Mouse (Mus musculus) thymus, postnatal 25 days (tissue): ENCODE measurements around the gene Gm42372.
"Not testable (repeated sequence)": the region's sequence is repeated elsewhere in the genome, so short reads cannot be mapped to it uniquely, and the experiment has no call there.

Experiments
- DNase-seq: peaks from one replicate; pipeline ENCODE4 v3.0.0; 2022

Gm42372 gene

DNA sequence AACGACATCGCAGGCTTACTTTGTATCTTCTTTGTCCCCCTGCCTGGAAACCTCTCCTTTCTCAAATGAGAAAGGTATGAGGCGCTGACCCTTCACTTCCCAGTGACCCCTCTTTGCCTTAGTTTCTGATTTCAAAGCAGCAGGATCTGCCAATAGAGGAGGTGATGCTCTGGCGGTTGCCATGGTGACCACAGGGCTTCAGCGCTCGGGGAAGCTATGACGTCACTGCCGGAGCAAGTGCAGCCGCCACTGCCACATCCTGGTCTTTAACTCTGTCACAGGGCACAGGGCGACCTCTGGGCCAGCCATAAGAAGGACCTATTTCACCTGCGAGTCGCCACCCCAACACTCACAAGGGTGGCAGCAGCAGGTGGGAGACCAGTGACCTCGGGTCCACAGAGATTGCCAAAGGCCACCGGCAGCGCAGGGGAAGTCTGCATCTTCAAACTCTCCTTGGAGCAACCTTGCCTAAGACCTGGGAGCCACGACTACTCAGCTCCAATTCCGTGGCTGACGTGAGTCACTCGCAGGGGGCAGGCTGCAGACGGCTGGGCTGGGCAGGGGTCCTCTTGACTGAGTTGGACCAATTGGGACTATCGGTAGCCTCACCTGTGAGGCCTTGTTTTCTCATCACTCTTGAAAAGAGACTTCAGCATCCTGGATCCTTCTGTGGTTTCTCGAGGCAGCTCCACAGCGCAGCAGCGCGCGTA lies at the start of gene Gm42372:
Gene Gm42372 (plus strand): TSS at position 228 of the 710 bp plus-strand sequence.
- DNase-seq, result peak; percentile 87

DNA sequence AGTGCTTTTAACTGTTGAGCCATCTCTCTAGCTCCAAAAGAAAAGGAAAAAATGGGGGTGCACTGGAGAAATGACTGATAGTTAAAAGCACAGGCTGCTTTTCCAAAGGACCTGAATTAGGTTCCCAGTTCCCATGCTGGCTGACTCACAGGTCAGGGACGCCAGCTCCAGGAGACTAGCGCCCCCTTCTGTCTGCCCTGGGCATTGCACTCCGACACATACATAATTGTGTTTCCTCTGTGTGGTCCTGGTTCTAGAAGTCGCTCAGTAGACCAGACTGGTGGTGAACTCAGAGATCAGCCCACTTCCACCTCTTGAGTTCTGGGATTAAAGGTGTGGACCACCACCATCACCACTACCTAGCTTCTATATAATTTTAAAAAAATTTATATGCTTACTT lies 45.6 kb upstream of the Gm42372 start:
- DNase-seq, result no peak

DNA sequence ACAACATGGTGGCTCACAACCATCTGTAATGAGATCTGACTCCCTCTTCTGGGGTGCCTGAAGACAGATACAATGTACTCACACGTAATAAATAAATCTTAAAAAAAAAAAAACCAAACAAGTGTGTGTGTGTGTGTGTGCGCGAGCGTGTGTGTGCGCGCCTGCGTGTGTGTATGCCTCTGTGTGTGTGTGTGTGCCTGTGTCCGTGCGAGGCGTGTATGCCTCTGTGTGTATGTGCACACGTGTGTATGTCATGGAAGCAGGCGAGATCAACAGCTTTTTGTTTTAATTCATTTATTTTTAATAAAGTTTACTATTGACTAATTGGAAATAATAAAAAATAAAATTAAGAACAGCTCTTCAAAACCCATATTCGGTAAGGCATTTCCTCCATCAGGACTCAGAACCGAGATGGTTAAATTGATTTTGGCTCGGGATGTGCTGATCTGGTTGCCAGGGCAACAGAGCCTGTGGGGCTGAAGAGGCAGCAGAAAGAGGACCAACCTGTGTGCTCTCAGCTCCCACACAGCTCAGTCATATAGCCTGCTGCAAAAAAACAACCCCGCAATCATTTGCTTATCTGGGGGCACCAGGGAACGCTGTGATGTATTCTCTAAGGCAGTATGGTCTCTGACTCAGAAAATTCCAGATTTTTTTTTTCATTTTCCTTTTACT lies 44.6 kb upstream of the Gm42372 start:
- no peak for DNase-seq

DNA sequence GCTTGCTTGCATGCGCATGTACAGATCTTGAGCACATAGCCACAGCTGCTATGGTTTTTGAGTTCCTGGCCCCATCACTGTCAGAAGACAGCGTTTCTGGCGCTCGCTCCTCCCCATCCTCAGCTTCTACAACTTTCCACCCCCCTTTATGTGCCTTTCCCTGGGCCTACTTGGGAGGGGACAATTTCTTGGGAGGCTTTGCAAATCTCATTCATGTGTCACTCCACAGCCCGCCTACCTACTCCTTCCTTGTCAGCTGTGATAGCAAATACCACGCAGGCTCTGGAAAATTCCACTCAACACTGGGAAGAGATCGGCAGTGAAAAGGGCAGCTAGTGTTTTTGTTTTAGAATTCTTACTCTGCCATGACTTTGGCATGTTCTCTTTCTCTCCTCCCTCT lies 42.6 kb upstream of the Gm42372 start:
- no peak for DNase-seq

DNA sequence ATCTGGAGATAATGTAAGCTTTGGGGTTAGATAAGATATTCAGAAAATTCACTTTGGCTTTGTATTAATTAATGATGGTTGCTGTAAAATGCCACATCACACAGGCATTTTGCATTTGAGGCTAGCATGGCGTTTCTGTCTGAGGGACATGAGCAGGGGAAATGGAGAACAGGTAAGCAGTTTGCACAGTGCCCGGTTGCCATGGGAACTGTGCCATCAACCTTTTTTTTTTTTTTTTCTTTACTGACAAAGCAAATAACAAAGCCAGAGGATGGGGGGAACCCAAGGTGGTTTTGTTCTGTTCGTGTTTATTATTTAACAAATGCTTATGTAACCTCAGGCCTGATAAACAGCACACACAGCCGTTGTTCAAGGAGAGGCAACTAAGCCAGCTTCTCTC lies 40.0 kb upstream of the Gm42372 start:
- no peak for DNase-seq

DNA sequence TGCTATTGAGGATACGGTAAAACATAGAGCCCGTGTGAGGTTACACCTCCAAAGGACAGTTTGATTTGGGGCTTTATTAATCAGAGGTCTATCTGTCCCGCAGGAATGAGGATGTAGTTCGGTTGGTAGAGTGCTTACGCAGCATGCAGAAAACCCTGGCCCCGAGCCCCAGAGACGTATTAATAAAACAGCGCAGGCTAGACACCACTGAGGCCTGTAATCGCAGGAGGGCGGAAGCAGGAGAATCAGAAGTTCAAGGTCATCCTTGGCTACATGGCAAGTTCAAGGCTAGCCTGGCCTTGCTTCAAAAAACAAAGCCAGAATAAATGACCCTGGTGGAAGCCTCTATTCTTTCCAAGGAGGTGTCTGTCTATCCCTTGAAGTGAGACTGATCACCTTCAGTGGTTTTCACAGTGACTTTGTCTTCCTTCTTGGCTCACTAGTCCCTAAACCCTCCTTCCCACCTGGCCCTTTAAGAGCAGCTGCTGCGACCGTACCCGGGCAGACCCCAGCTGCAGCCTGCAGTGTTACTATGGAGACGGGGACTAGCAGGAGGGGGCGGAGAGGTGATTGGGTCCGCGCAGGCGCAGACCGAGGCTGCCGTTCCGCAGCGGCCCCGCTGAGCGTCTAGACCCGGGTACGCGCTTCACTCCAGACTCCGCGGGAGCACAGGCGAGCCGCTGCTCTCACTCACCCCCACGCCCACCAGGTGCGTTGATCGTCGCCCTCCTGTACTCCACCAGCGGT lies 38.7 kb upstream of the Gm42372 start, which contains the start of gene Pnmal2:
Gene Pnmal2 (plus strand): TSS at position 622 of the 747 bp plus-strand sequence.
- DNase-seq, result peak; percentile 92

DNA sequence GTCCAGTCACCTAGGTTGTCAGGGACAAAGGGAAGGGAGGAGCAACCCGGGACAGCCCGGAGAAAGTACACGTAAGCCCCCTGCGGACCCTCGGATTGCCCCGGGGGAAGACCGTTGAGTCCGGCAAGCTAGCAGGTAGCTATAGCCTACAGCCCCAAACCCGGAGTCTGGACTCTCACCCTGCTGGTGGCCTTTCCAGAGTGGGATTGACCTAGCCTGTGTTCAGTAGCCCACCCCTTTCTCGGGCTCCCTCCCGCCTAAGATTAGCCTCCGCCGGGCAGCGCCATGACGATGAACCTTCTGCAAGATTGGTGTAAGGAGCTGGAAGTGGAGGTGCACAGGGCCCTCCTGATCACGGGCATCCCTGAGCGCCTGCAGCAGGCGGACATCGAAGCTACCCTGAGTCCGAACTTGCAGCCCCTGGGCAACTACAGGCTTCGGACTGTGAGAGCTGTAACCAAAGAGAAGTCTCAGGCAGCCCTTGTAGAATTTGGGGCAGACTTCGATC lies 38.0 kb upstream of the Gm42372 start:
- DNase-seq, result no peak

DNA sequence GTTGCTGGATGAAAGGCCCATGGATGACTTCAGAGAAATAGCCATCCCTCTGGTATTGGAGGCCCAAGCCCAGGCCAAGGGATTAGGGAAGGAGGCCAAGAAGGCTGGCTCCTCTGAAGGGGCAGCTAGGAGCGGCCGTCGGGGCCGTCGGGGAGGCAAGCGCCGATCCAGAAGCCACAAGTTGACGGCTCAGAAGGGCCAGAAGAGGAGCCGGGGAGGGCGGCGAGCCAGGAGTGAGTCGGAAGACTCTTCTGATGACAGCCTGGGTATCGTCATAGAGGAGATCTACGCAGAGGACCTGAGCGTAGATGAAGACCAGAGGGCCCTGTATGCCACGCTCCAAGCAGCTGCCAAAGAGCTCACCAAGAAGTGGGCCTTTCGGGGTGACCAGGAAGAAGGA lies 37.5 kb upstream of the Gm42372 start:
- no peak for DNase-seq

DNA sequence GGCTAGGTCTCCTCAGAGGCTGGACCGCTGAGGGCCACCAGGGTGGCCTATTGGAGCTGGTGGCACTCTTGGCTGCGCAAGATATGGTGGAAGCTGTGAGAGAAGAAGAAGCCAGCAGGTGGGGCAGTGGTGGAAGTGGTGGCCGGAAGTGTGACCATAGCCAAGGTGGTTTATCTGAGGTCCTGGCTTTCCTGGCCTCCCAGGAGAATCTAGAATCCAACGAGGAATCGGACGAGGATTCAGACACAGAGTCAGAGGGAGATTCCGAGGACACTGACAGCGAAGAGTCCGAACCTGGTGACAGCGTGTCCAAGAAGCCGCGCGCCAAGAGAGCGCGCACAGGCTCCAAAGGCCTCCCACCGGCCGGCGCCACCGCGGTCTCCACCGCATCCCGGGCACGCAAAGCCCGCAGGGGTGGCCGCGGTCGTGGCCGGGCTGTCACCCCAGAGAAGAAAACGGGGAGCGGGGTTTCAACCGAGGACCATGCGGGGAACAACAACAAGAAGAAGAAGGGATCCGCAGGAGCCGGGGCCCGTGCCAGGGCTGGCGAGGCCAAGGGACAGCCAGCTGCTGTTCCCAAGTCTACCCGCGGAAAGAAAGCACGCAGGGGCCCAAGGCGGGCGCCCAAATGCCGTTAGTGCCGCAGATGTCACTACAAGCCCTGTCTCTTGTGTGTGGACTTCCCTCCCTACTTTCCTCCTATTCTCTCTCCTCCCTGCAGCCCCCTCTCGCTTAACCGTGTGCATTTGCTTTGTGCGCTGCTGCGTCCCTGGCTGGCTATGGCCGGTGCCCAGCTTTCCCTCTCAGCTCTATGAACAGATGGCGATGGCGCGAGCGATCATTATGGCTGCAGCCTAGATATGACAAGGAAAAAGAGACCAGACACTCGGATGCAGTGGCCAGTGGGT lies 36.2 kb upstream of the Gm42372 start:
- no peak for DNase-seq

DNA sequence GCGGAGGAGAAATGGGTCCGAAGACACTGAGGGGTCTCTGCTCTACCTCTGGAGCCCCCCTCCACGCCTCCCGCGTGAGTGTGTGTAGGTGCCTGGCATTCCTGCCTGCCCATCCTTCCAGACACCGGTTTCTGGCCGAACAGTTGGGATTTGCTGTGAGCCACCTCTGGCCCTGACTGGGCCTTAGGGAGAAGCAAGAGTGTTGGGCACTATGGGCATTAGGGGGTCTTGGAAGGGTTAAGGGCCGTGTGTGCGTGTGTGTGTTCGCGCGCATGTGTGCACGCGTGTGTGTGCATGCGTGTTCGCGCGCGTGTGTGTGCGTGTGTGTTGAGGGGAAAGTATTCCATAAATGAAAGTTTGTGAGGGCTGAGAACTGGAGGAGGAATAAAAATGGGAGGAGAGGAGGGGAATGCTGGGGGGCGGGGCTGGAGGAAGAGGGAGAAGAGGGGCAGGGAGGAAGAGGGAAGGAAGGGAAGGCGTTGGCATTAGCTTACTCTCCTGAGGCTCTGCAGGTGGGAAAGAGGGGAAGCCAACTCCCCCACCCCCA lies 35.5 kb upstream of the Gm42372 start:
- no peak for DNase-seq

DNA sequence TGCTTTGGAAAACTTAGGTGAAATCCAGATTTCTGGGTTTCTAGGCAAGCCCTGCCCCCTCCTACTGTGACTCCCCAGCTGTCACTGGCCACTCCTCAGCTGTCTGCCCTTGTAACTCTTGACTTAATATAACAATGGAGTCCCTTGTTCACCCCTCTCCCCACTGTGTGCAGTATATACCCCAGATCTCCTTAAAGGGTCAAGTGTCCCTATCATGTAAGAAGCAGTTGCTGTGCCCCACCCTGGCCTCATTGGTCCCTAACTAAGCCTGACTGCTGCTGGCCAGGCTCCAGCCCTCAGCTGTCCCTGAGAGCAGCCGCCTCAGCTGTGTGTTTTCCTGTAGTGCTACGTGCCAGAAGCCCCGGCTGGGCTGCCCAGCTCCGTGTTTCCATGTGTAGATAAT lies 34.9 kb upstream of the Gm42372 start:
- no peak for DNase-seq

DNA sequence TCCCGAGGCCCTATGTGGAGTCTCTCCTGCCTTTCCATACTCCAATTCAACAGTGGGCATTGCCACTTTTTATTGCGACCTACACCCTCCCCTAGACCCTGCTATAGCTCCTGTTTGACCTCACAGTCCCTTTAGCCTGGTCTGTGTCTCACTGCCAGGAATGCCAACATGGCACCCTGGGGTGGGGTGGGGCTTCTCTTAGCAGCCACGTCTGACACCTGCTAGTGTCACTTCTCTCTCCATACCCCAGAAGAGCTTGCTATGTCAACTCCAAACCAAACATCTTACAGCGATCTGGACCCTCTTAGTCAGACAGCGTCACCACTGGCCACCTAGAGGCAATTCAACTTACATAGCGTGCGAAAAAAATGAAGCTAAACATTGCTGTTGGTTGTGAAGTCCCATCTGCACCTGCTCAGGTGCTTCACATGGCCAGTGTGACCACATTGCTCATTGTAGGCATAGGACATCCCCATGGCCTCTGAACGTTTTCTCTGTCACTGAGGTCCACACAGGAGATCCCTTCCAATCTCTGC lies 33.9 kb upstream of the Gm42372 start:
- no peak for DNase-seq

DNA sequence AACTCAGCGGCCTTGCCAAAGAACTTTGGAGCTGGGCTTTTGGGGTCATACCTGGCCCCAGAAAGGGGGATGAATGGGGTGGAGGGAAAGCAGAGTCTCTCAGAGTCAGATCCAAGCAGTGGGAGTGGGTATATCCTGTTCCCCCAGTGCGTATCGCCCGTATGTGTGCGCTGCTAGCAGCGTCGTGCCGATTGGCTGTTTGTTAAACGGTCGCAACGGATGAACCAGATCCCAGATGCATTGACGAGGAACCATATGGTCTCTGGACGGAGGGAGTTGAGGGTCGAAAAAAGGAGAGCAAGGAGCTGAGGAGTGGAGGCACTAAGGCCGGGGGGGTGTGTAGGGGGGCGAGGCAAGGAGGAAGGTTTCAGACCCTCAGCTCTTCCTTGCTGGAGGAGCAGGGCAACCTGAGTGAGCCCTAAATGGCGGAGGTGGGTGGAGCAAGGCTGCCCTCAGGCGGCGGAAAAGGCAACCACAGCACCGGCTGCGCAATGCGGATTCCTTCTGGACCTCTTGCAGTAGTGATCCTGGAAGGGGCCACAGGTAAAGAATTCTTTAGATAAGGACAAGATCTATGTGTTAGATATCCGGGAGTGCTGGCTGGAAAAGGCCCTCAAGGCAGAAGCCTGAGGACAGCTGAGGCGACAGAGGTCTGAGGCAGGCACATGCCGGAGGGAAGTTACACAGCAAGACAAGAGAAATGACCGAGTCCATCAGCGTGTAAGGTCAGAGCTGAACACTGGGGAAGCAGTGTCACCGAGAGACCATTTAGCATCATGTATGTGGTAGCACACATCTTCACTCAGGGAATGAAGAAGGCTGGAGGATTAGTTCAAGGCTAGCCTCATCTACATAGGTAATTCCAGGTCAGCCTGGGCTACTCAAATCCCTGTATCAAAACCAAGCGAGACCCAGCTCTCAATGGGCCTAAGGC lies 32.7 kb upstream of the Gm42372 start:
- peak; percentile 85 for DNase-seq

DNA sequence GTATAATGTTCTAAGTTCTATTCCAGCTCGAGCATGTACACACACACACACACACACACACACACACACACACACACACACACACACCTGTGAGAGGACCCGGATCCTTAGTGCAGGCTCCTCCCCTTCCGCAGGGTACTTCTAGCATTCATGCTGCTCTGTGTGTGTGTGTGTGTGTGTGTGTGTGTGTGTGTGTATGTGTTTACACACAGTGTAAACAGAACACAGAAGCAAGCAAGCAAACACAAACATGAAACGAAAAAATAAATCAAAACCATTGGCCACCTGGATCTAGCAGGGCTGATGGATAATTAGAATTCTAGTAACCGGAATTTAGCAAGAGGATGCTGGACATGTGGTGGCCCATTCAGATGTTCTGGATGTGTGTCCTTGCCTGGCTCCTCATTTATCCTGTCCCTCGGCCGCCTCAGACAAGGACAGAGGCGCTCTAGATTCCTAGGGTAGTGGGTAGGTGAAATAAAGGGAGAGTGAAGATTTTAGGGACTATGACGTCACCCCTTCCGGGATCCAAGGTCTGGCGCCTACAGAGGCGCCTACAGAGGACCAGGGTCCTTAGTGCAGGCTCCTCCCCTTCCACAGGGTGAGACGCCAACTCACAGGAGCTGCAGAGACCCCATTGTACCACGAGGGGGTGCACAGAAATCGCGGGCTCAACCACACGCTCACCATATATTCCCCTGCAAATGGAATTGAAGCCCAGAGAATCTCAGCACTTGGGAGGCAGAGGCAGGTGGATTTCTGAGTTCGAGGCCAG lies 31.8 kb upstream of the Gm42372 start:
- peak; percentile 88 for DNase-seq

DNA sequence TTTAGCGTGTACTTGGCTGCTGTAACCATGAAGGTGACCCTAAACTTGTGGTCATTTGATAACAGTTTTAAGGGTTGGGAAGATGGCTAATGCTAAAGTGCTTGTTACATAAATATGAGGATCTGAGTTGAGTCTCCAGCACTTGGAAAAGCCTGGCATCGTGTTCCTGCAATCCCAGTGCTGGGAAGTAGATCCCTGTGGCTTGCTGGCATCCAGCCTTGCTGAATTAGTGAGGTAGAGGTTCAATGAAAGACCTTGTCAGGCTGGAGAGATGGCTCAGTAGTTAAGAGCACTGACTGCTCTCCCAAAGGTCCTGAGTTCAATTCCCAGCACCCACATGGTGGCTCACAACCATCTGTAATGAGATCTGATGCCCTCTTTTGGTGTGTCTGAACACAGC lies 29.1 kb upstream of the Gm42372 start:
- not testable (repeated sequence) for DNase-seq

DNA sequence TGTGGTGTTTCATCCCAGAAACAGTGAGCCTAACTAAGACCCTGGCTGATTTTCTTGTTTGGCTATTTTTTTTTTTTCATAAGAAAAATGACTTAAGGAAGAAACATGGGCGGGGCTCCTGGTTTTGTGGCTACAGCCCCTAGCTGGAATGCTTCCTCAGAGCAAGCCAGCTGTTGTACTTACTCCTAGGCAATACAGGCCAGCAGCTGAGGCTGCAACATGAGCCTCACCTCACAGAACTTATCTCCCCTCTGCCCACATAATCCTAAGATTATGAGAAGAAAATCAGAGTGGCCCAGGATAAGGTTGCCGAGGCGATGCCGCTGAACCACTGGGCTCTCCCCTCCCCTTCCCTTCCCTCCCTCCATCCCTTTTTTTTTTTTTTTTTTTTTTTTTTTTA lies 27.2 kb upstream of the Gm42372 start:
- DNase-seq, result no peak

DNA sequence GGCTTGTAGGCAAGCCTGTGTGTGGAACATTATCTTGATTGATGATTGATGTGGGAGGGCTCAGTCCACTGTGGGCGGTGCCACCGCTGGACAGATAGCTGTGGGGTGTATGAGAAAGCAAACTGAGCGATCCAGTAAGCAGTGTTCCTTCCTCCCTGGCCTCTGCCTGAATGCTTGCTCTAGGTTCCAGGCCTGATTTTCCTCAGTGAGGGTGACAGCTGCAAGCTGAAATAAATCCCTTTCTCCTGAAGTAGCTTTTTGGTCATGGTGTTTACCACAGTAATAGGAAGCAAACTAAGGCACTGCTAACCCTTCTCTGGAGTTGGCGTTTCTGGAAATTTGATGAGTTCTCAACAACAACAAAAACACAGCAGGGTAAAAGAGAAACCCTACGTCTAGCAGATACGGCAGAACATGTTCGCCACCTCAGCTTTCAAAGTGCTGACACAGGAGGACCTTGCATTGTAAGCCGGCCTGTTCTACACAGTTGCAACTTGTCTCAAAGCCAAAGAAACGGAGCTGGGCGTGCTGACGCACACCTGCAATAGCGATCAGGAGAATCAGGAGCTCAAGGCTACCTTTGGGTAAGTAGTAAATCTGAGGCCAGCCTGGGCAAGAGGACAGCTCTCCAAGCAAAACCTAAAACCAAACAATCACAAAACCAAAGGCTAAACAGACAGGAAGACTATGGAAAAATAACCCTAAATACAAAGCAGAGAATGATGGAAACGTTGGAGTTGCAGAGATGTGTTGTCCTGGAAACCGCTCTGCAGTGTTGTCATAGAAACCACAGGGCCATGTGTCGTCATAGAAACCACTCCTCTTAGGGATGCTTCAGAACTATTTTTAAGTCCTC lies 26.2 kb upstream of the Gm42372 start:
- DNase-seq, result no peak

DNA sequence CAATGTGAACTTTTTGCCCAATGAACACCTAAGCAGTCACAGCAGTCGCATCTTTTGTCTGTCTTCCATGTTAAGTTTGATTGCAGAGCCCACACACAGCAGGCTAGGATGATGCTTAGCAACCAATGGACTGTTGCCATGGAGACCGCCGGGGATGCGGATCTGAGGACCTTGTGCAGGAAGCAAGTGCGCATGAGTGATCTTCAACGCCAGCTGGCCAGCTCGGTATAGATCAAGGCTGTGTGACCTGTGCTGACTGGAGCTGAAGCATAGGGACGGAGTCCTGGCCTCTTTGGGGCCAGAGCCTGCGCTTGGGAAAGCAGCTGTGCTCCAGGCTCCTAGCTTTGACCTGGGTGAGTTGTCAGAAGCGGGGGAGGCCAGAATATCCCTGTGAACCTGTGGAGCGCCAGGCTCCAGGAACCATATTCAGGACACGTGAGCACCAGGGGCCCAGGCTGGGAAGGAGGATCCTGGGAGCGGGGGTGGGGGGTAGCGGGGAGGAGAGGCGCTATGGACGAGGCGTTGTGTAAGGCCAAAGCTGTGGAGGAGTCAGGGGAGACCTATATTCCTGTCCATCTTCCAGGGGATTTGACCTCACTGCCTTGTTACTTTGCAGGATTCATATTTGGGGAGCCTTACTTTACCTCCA lies 23.2 kb upstream of the Gm42372 start, which contains the start of gene Pnmal1:
Gene Pnmal1 (plus strand): TSS at position 141 of the 649 bp plus-strand sequence.
- no peak for DNase-seq
